Mouse (Mus musculus) neural tube, embryonic 15.5 days (tissue): ENCODE measurements around the gene Btbd17. TPM values are rescaled to one million over a fixed set of nuclear protein-coding genes. Genes with fewer than 3 reads are reported as not detected.
A peak's percentile ranks its signal among the peaks of the same experiment; 100 is the strongest.

Experiments
- ATAC-seq: fragments of 200-750 bp; cut with Nextera tagmentation; 2 replicates; pipeline ENCODE4 v1.8.0; 2017; ENCODE audit warnings: mild to moderate bottlenecking, moderate TSS enrichment, moderate library complexity; ENCODE audit not compliant: low FRiP score
- H3K27ac ChIP-seq: fragments of 300-500 bp; sonication (generic); replicated peaks from 2 replicates; pipeline ENCODE4 v1.5.1; 2015; ENCODE audit warnings: mild to moderate bottlenecking, inconsistent platforms
- H3K27me3 ChIP-seq: fragments of 300-500 bp; sonication (generic); replicated peaks from 2 replicates; pipeline ENCODE4 v1.6.1; 2015; ENCODE audit warnings: inconsistent platforms
- H3K36me3 ChIP-seq: fragments of 300-500 bp; sonication (generic); 2 replicates; pipeline ENCODE4 v1.6.1; 2015; ENCODE audit warnings: inconsistent platforms
- H3K4me1 ChIP-seq: fragments of 300-500 bp; sonication (generic); 2 replicates; pipeline ENCODE4 v1.6.1; 2015; ENCODE audit warnings: inconsistent platforms
- H3K4me2 ChIP-seq: fragments of 300-500 bp; sonication (generic); 2 replicates; pipeline ENCODE4 v1.6.1; 2015; ENCODE audit warnings: inconsistent platforms, mild to moderate bottlenecking, moderate library complexity
- H3K4me3 ChIP-seq: fragments of 300-500 bp; sonication (generic); replicated peaks from 2 replicates; pipeline ENCODE4 v1.5.1; 2015; ENCODE audit warnings: mild to moderate bottlenecking, inconsistent platforms
- H3K9ac ChIP-seq: fragments of 300-500 bp; sonication (generic); replicated peaks from 2 replicates; pipeline ENCODE4 v1.6.1; 2015; ENCODE audit warnings: mild to moderate bottlenecking, inconsistent platforms
- H3K9me3 ChIP-seq: fragments of 300-500 bp; sonication (generic); replicated peaks from 2 replicates; pipeline ENCODE4 v1.6.1; 2016; ENCODE audit warnings: inconsistent platforms
- WGBS: fragments of 180-500 bp; shearing (Covaris S2); methylation state at CpG from one replicate; pipeline ENCODE4 v1.1.7; 2015; ENCODE audit warnings: mixed read lengths; 5-methylcytosine and 5-hydroxymethylcytosine counted together
- polyA plus RNA-seq: library from polyadenylated mRNA; unstranded; fragments of >200 nt; fragmentation: Nextera tagmentation; extraction: Ambion mirVana; gene quantifications from 2 replicates; pipeline ENCODE4 v1.2.1, GENCODE M21; 2015

Btbd17 gene
- polyA plus RNA-seq, 1 experiment from 2014 or later, result 21.3 TPM

- H3K4me1 ChIP-seq, result peaks cover 15% of the 10 kb centered on the region
- no peak overlapping the region for H3K4me2 ChIP-seq
- no peak for ATAC-seq
- H3K9me3 ChIP-seq, result no peaks in the 10 kb centered on the region
- no peak overlapping the region for H3K27ac ChIP-seq
- no peaks in the 10 kb centered on the region for H3K27me3 ChIP-seq
- 22% methylated on average over 2 of the region's 2 CpGs for WGBS
- no peak overlapping the region for H3K4me3 ChIP-seq
- H3K9ac ChIP-seq, result no peak overlapping the region
- no peaks in the 10 kb centered on the region for H3K36me3 ChIP-seq
Observed at GRCm38 (mm10) chr11:114819110-114819509, 23.4 kb upstream of the Btbd17 start.

DNA sequence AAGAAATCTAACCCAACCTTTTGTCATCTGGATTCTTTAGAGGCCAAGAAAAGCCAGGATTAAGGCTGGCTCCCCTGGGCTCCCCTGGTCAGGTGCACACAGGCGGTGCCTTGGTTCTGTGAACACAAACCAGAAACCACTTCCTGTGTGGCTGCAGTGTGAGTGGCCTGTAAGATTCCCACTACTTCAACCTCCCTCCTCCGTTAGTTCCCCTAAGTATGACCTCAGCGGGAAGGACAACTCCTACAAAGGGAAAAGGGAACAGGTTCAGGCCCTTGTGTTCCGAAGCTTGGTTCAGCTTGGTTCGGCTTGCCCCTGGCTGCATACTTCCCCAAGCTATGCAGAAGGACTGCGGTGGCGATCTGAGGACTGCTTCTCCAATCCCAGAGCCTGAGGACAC is 22.4 kb upstream of the Btbd17 start:
- no peak overlapping the region for H3K9ac ChIP-seq
- no peaks in the 10 kb centered on the region for H3K27me3 ChIP-seq
- H3K4me1 ChIP-seq, result peaks cover 8% of the 10 kb centered on the region
- no peak overlapping the region for H3K27ac ChIP-seq
- H3K4me3 ChIP-seq, result no peak overlapping the region
- no peaks in the 10 kb centered on the region for H3K9me3 ChIP-seq
- no peaks in the 10 kb centered on the region for H3K36me3 ChIP-seq
- no peak overlapping the region for H3K4me2 ChIP-seq
- no peak for ATAC-seq
- 95% methylated on average over 7 of the region's 7 CpGs for WGBS

GRCm38 (mm10) chr11:114816934-114817333 is 21.2 kb upstream of the Btbd17 start:
- WGBS, result 89% methylated on average over 4 of the region's 4 CpGs
- Histone ChIP-seq H3K4me3 (no peak overlapping the region), H3K4me2 (no peak overlapping the region), H3K4me1 (0 out of 2 replicates have a peak, but pooled peaks cover 4% of the 10 kb centered on the region), H3K27me3 (no peaks in the 10 kb centered on the region), H3K36me3 (no peaks in the 10 kb centered on the region), H3K9ac (no peak overlapping the region), H3K9me3 (no peaks in the 10 kb centered on the region), H3K27ac (no peak overlapping the region)
- ATAC-seq, result no peak

DNA sequence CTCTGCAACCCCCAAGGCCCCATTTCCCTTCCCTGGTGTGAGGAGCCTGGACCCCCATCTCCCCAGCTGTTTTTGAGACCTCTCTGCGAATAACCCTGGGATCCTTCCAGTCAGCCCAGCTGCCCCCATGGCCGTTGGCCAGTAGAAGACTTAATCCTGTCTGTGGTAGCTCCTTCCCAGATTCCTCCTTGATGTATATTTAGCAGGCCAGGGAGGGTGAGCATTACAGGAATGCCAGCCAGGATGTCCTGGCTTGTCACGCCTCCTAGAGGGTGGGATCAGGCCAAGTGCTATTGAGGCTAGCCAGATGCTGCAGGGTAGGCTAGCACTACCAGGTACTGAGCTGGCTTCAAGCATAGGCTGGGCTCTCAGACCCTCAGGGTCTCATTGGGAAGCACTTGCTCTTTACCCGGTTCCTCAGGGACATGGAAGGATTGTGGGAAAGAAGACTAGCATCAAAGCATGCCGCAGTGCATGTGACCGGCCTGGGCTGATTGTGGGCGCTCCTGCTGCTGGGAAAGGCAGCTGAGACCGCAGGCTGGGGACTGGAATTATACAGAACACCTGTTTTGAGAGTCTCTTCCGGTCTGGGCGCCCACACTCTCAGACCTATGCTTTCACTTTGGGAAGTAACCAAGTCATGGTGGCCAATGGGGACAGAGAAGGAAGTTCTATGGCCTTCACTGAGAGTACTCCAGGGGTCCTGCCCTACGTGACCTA is 19.3 kb upstream of the Btbd17 start:
- no peak overlapping the region for H3K4me3 ChIP-seq
- WGBS, result 79% methylated on average over 11 of the region's 11 CpGs
- H3K4me2 ChIP-seq, result no peak overlapping the region
- no peaks in the 10 kb centered on the region for H3K9me3 ChIP-seq
- H3K36me3 ChIP-seq, result no peaks in the 10 kb centered on the region
- H3K4me1 ChIP-seq, result 0 out of 2 replicates have a peak, but pooled peaks cover 4% of the 10 kb centered on the region
- no peak overlapping the region for H3K9ac ChIP-seq
- ATAC-seq, result no peak
- H3K27me3 ChIP-seq, result no peaks in the 10 kb centered on the region
- H3K27ac ChIP-seq, result no peak overlapping the region

- no peak overlapping the region for H3K9ac ChIP-seq
- 0 out of 2 replicates have a peak, but pooled peaks have one; percentile 35 for ATAC-seq
Observed at GRCm38 (mm10) chr11:114812731-114813240, 17.0 kb upstream of the Btbd17 start.

GRCm38 (mm10) chr11:114810344-114810743 is 14.6 kb upstream of the Btbd17 start:
- no peaks in the 10 kb centered on the region for H3K9me3 ChIP-seq
- 28% methylated on average over 4 of the region's 4 CpGs for WGBS

More at GRCm38 (mm10) chr11:114812731-114813240, 17.0 kb upstream of the Btbd17 start:
- Histone ChIP-seq H3K36me3 (no peaks in the 10 kb centered on the region), H3K27ac (no peak overlapping the region), H3K9me3 (no peaks in the 10 kb centered on the region), H3K27me3 (no peaks in the 10 kb centered on the region), H3K4me2 (no peak overlapping the region), H3K4me3 (no peak overlapping the region), H3K4me1 (peaks cover 9% of the 10 kb centered on the region; the same call in 1 of the 2 replicates)
- WGBS, result 22% methylated on average over 6 of the region's 6 CpGs

DNA sequence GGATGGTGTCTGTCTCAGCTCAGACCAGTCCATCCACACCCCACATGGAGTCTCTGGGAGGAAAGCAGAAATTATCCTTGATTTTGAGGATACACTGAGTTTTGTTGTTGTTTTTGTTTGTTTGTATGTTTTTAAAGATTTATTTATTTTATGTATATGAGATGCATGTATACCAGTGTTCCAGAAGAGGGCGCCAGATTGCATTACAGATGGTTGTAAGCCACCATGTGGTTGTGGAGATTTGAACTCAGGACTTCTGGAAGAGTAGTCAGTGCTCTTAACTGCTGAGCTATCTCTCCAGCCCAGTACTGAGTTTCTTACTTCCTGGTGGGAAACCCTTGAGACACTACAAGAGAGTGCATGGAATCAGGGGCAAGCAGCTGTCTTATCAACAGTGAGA is 13.6 kb upstream of the Btbd17 start:
- H3K27ac ChIP-seq, result no peak overlapping the region
- no peak overlapping the region for H3K9ac ChIP-seq
- no peaks in the 10 kb centered on the region for H3K27me3 ChIP-seq
- peaks cover 15% of the 10 kb centered on the region; the same call in 1 of the 2 replicates for H3K4me1 ChIP-seq
- WGBS, result 90% methylated on average over 1 of the region's 1 CpGs
- H3K4me2 ChIP-seq, result no peak overlapping the region
- ATAC-seq, result no peak
- H3K4me3 ChIP-seq, result no peak overlapping the region
- no peaks in the 10 kb centered on the region for H3K36me3 ChIP-seq
- H3K9me3 ChIP-seq, result no peaks in the 10 kb centered on the region

More at GRCm38 (mm10) chr11:114810344-114810743, 14.6 kb upstream of the Btbd17 start:
- peaks cover 15% of the 10 kb centered on the region; the same call in 1 of the 2 replicates for H3K4me1 ChIP-seq
- no peak overlapping the region for H3K4me3 ChIP-seq
- H3K9ac ChIP-seq, result no peak overlapping the region
- H3K27ac ChIP-seq, result no peak overlapping the region
- no peaks in the 10 kb centered on the region for H3K27me3 ChIP-seq
- H3K36me3 ChIP-seq, result no peaks in the 10 kb centered on the region
- ATAC-seq, result no peak
- H3K4me2 ChIP-seq, result no peak overlapping the region

- Histone ChIP-seq H3K27ac (no peak overlapping the region), H3K4me1 (peaks cover 15% of the 10 kb centered on the region; the same call in 1 of the 2 replicates), H3K4me2 (no peak overlapping the region), H3K9ac (no peak overlapping the region), H3K27me3 (no peaks in the 10 kb centered on the region), H3K4me3 (no peak overlapping the region), H3K9me3 (no peaks in the 10 kb centered on the region), H3K36me3 (no peaks in the 10 kb centered on the region)
- ATAC-seq, result no peak
- 19% methylated on average over 13 of the region's 14 CpGs for WGBS
Observed at GRCm38 (mm10) chr11:114807686-114808427, 12.1 kb upstream of the Btbd17 start.

GRCm38 (mm10) chr11:114807025-114807424 is 11.3 kb upstream of the Btbd17 start:
- Histone ChIP-seq H3K27me3 (no peaks in the 10 kb centered on the region), H3K27ac (no peak overlapping the region), H3K4me1 (peaks cover 16% of the 10 kb centered on the region; the same call in 1 of the 2 replicates), H3K4me2 (no peak overlapping the region), H3K4me3 (no peak overlapping the region), H3K36me3 (no peaks in the 10 kb centered on the region), H3K9ac (no peak overlapping the region), H3K9me3 (no peaks in the 10 kb centered on the region)
- 35% methylated on average over 2 of the region's 2 CpGs for WGBS
- ATAC-seq, result no peak

- Histone ChIP-seq H3K27ac (no peak overlapping the region), H3K4me3 (no peak overlapping the region), H3K4me2 (no peak overlapping the region), H3K4me1 (peaks cover 16% of the 10 kb centered on the region; the same call in 1 of the 2 replicates), H3K27me3 (no peaks in the 10 kb centered on the region), H3K9me3 (no peaks in the 10 kb centered on the region), H3K36me3 (no peaks in the 10 kb centered on the region), H3K9ac (no peak overlapping the region)
- 24% methylated on average over 8 of the region's 8 CpGs for WGBS
- no peak for ATAC-seq
Observed at GRCm38 (mm10) chr11:114803990-114804389, 8.2 kb upstream of the Btbd17 start.

- Histone ChIP-seq H3K4me1 (peaks cover 11% of the 10 kb centered on the region; the same call in 1 of the 2 replicates), H3K4me3 (no peak overlapping the region), H3K9me3 (no peaks in the 10 kb centered on the region), H3K4me2 (no peak overlapping the region), H3K27me3 (no peaks in the 10 kb centered on the region), H3K9ac (no peak overlapping the region), H3K36me3 (no peaks in the 10 kb centered on the region), H3K27ac (no peak overlapping the region)
- ATAC-seq, result no peak
- WGBS, result 66% methylated on average over 15 of the region's 15 CpGs
Observed at GRCm38 (mm10) chr11:114802540-114803267, 7.0 kb upstream of the Btbd17 start.
